Mouse (Mus musculus) liver, embryonic 16.5 days (tissue): ENCODE data around the gene Zfp184. TPM values are rescaled to one million over a fixed set of nuclear protein-coding genes. Genes with fewer than 3 reads are reported as not detected.

ENCODE experiments used
- ATAC-seq: fragments of 200-750 bp; cut with Nextera tagmentation; 2 replicates; pipeline ENCODE4 v1.8.0; 2017; ENCODE audit warnings: low read depth, mild to moderate bottlenecking, moderate number of reproducible peaks, moderate library complexity
- H3K27ac ChIP-seq: fragments of 300-500 bp; sonication (generic); 2 replicates; pipeline ENCODE4 v1.5.1; 2014; ENCODE audit warnings: mild to moderate bottlenecking, low read length
- H3K27me3 ChIP-seq: fragments of 300-500 bp; sonication (generic); 2 replicates; pipeline ENCODE4 v1.6.1; 2014; ENCODE audit warnings: low read depth, low read length, mixed read lengths; ENCODE audit not compliant: control insufficient read depth, insufficient read depth
- H3K36me3 ChIP-seq: fragments of 300-500 bp; sonication (generic); 2 replicates; pipeline ENCODE4 v1.6.1; 2014; ENCODE audit warnings: mild to moderate bottlenecking; ENCODE audit not compliant: control insufficient read depth, insufficient read depth
- H3K4me1 ChIP-seq: fragments of 300-500 bp; sonication (generic); 2 replicates; pipeline ENCODE4 v1.6.1; 2014; ENCODE audit warnings: low read depth, low read length, mixed read lengths; ENCODE audit not compliant: control insufficient read depth
- H3K4me2 ChIP-seq: fragments of 300-500 bp; sonication (generic); 2 replicates; pipeline ENCODE4 v1.6.1; 2014; ENCODE audit warnings: low read depth, low read length, mixed read lengths
- H3K4me3 ChIP-seq: fragments of 300-500 bp; sonication (generic); 2 replicates; pipeline ENCODE4 v1.5.1; 2014; ENCODE audit warnings: low read depth, mild to moderate bottlenecking, low read length
- H3K9ac ChIP-seq: fragments of 300-500 bp; sonication (generic); 2 replicates; pipeline ENCODE4 v1.6.1; 2014; ENCODE audit warnings: low read depth, low read length
- H3K9me3 ChIP-seq: fragments of 300-500 bp; sonication (generic); replicated peaks from 2 replicates; pipeline ENCODE4 v1.6.1; 2016; ENCODE audit warnings: low read length; ENCODE audit not compliant: control insufficient read depth
- WGBS: fragments of 180-500 bp; shearing (Covaris S2); extraction: QIAGEN DNeasy Blood & Tissue Kit; methylation state at CpG from one replicate; pipeline ENCODE4 v1.1.7; 2014; ENCODE audit not compliant: insufficient replicate concordance; 5-methylcytosine and 5-hydroxymethylcytosine counted together
- polyA plus RNA-seq: library from polyadenylated mRNA; unstranded; fragments of >200 nt; fragmentation: Nextera tagmentation; extraction: Ambion mirVana; gene quantifications from 2 replicates; pipeline ENCODE4 v1.2.1, GENCODE M21; 2015

Gene Zfp184
- polyA plus RNA-seq, 1 experiment from 2014 or later, result 0.55 TPM

GRCm38 (mm10) chr13:21969269-21969668 lies 24.4 kb downstream of the Zfp184 start:
- Histone ChIP-seq H3K4me3 (no peak overlapping the region), H3K4me2 (no peak overlapping the region), H3K27ac (no peak overlapping the region), H3K9me3 (no peaks in the 10 kb centered on the region), H3K4me1 (peaks cover 2% of the 10 kb centered on the region), H3K9ac (no peak overlapping the region), H3K27me3 (no peaks in the 10 kb centered on the region), H3K36me3 (no peaks in the 10 kb centered on the region)
- no peak for ATAC-seq
- 26% methylated on average over 1 of the region's 1 CpGs for WGBS

- no peak for ATAC-seq
- Histone ChIP-seq H3K4me2 (no peak overlapping the region), H3K9me3 (no peaks in the 10 kb centered on the region), H3K4me3 (no peak overlapping the region), H3K27me3 (no peaks in the 10 kb centered on the region), H3K4me1 (peaks cover 2% of the 10 kb centered on the region), H3K27ac (no peak overlapping the region), H3K36me3 (no peaks in the 10 kb centered on the region), H3K9ac (no peak overlapping the region)
- 38% methylated on average over 2 of the region's 2 CpGs for WGBS
Measured at GRCm38 (mm10) chr13:21969816-21970215, 24.9 kb downstream of the Zfp184 start.

GRCm38 (mm10) chr13:21971641-21972040 lies 26.7 kb downstream of the Zfp184 start:
- Histone ChIP-seq H3K27me3 (no peaks in the 10 kb centered on the region), H3K4me2 (no peak overlapping the region), H3K9me3 (no peaks in the 10 kb centered on the region), H3K4me3 (no peak overlapping the region), H3K27ac (no peak overlapping the region), H3K9ac (no peak overlapping the region), H3K4me1 (peaks cover 2% of the 10 kb centered on the region), H3K36me3 (no peaks in the 10 kb centered on the region)
- ATAC-seq, result no peak
- WGBS, result 29% methylated on average over 3 of the region's 3 CpGs

DNA sequence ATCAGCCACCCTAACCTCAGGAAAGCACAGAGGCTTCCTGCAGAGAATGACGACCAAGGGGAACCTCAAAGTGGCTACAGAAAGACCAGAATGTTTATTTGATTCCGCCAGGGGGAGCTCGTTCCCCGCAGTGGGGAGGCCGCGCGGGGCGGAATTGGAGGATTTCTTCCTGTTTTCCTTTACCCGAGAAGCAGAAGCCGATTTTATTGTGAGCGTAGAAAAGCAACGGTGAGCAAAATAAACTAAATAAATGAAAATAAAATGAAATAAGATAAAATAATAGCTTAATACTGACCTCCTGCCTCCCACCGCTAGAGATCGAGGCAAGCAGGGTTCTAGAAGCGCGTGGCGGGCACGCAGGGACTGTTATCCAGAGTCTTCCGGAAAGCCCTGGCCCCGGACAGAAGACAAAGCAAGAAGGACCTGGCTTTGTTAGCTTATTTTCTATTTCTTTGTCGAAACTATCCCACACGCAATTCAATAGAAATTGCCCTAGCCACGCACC lies 29.4 kb downstream of the Zfp184 start:
- peak overlapping the region; percentile 62 for H3K4me2 ChIP-seq
- H3K9me3 ChIP-seq, result no peaks in the 10 kb centered on the region
- peak overlapping the region; percentile 81 for H3K9ac ChIP-seq
- peak overlapping the region; percentile 80 for H3K4me3 ChIP-seq
- H3K27ac ChIP-seq, result peak overlapping the region; percentile 91
- ATAC-seq, result peak; percentile 79
- H3K4me1 ChIP-seq, result peaks cover 2% of the 10 kb centered on the region
- H3K27me3 ChIP-seq, result peaks cover 4% of the 10 kb centered on the region
- WGBS, result under 1% methylated on average over 23 of the region's 23 CpGs
- no peaks in the 10 kb centered on the region for H3K36me3 ChIP-seq

- H3K9me3 ChIP-seq, result no peaks in the 10 kb centered on the region
- peak overlapping the region; percentile 81 for H3K9ac ChIP-seq
- H3K27me3 ChIP-seq, result peaks cover 4% of the 10 kb centered on the region
- peak overlapping the region; percentile 62 for H3K4me2 ChIP-seq
- peaks cover 2% of the 10 kb centered on the region for H3K4me1 ChIP-seq
- peak overlapping the region; percentile 91 for H3K27ac ChIP-seq
- no peaks in the 10 kb centered on the region for H3K36me3 ChIP-seq
- peak overlapping the region; percentile 80 for H3K4me3 ChIP-seq
- 4% methylated on average over 20 of the region's 20 CpGs for WGBS
- ATAC-seq, result peak; percentile 95
Measured at GRCm38 (mm10) chr13:21974726-21975473, 30.0 kb downstream of the Zfp184 start.

GRCm38 (mm10) chr13:21980981-21981802 lies 36.3 kb downstream of the Zfp184 start, which contains the start of gene Pom121l2:
TSS of gene Pom121l2 (plus strand) at chr13:21981194.
- Histone ChIP-seq H3K4me1 (peaks cover 2% of the 10 kb centered on the region; the same call in 1 of the 2 replicates), H3K36me3 (no peaks in the 10 kb centered on the region), H3K9ac (peak within 1 kb of the TSS; percentile 26), H3K4me2 (peak within 1 kb of the TSS; percentile 71), H3K9me3 (no peaks in the 10 kb centered on the region), H3K4me3 (peak within 1 kb of the TSS; percentile 54), H3K27ac (no peak within 1 kb of the TSS), H3K27me3 (peaks cover 43% of the 10 kb centered on the region)
- ATAC-seq, result no peak
- WGBS, result under 1% methylated on average over 58 of the region's 58 CpGs

GRCm38 (mm10) chr13:21981803-21982193 lies 36.9 kb downstream of the Zfp184 start:
- Histone ChIP-seq H3K9me3 (no peaks in the 10 kb centered on the region), H3K4me1 (peaks cover 2% of the 10 kb centered on the region; the same call in 1 of the 2 replicates), H3K9ac (no peak overlapping the region; the same call in 1 of the 2 replicates), H3K27ac (no peak overlapping the region), H3K36me3 (no peaks in the 10 kb centered on the region), H3K4me2 (peak overlapping the region; percentile 71), H3K27me3 (peaks cover 43% of the 10 kb centered on the region), H3K4me3 (peak overlapping the region; percentile 54)
- 10% methylated on average over 17 of the region's 17 CpGs for WGBS
- ATAC-seq, result no peak

DNA sequence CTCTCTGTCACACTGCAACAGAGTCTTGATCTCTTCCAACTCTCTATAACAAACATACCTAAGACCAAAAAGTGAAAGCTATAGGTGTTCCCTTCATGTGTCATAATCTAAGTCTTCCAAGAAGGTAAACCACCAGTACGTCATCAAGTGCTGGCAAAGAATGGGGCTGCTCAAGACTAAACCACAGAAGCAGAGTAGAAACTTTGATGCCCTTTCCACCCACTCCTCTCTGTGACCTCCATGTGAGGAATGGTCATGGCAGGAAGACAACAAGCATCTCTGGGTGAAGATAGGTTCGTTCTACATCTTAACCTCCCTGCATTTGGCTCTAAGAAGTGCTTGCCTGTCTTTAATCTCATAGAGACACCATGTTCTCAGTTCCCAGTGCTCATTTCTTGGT lies 39.6 kb downstream of the Zfp184 start:
- 59% methylated on average over 2 of the region's 2 CpGs for WGBS
- Histone ChIP-seq H3K27ac (no peak overlapping the region), H3K36me3 (no peaks in the 10 kb centered on the region), H3K27me3 (peaks cover 39% of the 10 kb centered on the region), H3K4me1 (peaks cover 2% of the 10 kb centered on the region; the same call in 1 of the 2 replicates), H3K9me3 (no peaks in the 10 kb centered on the region), H3K4me2 (no peak overlapping the region), H3K4me3 (no peak overlapping the region), H3K9ac (no peak overlapping the region)
- ATAC-seq, result no peak
